Comparison of ENCODE assay signal across 8 mouse cellular contexts in the genomic region with DNA sequence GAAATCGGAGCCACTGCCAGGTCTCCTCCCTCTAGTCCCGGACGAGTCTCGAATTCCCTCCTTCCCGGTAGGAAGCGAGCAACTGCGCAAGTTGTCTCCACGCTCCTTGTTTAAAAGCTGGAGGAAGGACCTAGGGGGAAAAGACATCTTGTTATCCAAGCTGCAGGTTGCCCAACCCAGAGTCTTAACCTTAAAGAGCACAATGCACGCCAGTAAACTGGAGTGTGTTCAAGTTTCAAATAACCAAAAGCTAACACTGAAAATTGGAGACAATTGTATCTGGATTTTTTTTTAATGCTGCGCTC. TPM values are rescaled to one million over a fixed set of nuclear protein-coding genes. Genes with fewer than 3 reads are reported as not detected.
A peak's percentile ranks its signal among the peaks of the same experiment; 100 is the strongest.
DNase-seq lines count a peak whose midpoint lies in the region; ATAC-seq and TF ChIP-seq lines count a peak whose summit lies in the region.

No protein-coding gene starts in this region.

- intact Hi-C loops in heart, postnatal 10 days (cut with DNase I) = no loop called here

- peak overlapping the region; percentile 100 for H3K4me2 ChIP-seq in heart, embryonic 11.5 days

- no peak for TF ChIP-seq POLR2A in ES-Bruce4 (IDR thresholded peaks at IDR 0.05; ENCODE audit: insufficient read depth, low read length)

- H3K79me2 ChIP-seq in macrophage (ENCODE audit: inconsistent target) = peaks cover 41% of the 10 kb centered on the region; the same call in 1 of the 2 replicates

- H3K27me3 ChIP-seq in heart, embryonic 11.5 days (ENCODE audit: control insufficient read depth, insufficient read depth, low read length) = 0 out of 2 replicates have a peak, but pooled peaks cover 5% of the 10 kb centered on the region
- no peaks in the 10 kb centered on the region for H3K27me3 ChIP-seq in ES-Bruce4 (ENCODE audit: control insufficient read depth, insufficient read depth, low read length, poor library complexity, severe bottlenecking)

- H3K4me1 ChIP-seq in heart, embryonic 11.5 days (ENCODE audit: control insufficient read depth, insufficient read depth, low read length) = peaks cover 13% of the 10 kb centered on the region; the same call in 1 of the 2 replicates
- H3K4me1 ChIP-seq in ES-Bruce4 (ENCODE audit: control insufficient read depth, insufficient read depth, low read length) = no peaks in the 10 kb centered on the region

- DNase-seq in heart, postnatal 10 days = no peak
- DNase-seq in gonadal fat pad, adult 2 months (ENCODE audit: low read depth) = peak; percentile 85
- DNase-seq in adrenal gland, postnatal 10 days = no peak
- no peak for DNase-seq in urinary bladder, postnatal 10 days (ENCODE audit: low spot score)
- DNase-seq in right cerebral cortex, postnatal 14 days = no peak

- H3K4me3 ChIP-seq in heart, embryonic 11.5 days (ENCODE audit: low read depth, low read length) = peak overlapping the region; percentile 82
- peak overlapping the region; percentile 69 for H3K4me3 ChIP-seq in ES-Bruce4 (ENCODE audit: low read depth, low read length)
- peak overlapping the region; percentile 40 for H3K4me3 ChIP-seq in macrophage (ENCODE audit: inconsistent target)

- no peaks in the 10 kb centered on the region for H3K9me3 ChIP-seq in heart, embryonic 11.5 days (replicated peaks; ENCODE audit: control insufficient read depth, low read length)
- H3K9me3 ChIP-seq in ES-Bruce4 (replicated peaks; ENCODE audit: control insufficient read depth, insufficient read depth, low read length, poor library complexity, severe bottlenecking) = no peaks in the 10 kb centered on the region; the same call in 1 of the 2 replicates

- no peak for TF ChIP-seq CTCF in ES-Bruce4 (IDR thresholded peaks at IDR 0.05; ENCODE audit: low read depth, low read length)

- ATAC-seq in heart, embryonic 11.5 days (replicated peaks; ENCODE audit: insufficient number of reproducible peaks, low FRiP score, low TSS enrichment) = no peak

- no peak for TF ChIP-seq EP300 in ES-Bruce4 (IDR thresholded peaks at IDR 0.05; ENCODE audit: insufficient read depth, low read depth, low read length)

- peak overlapping the region; percentile 84; the same call in 1 of the 2 replicates for H3K9ac ChIP-seq in heart, embryonic 11.5 days (ENCODE audit: low read depth, low read length)
- peak overlapping the region; percentile 15; the same call in 1 of the 2 replicates for H3K9ac ChIP-seq in ES-Bruce4 (ENCODE audit: low read depth, poor library complexity, severe bottlenecking)

- H3K36me3 ChIP-seq in heart, embryonic 11.5 days (ENCODE audit: control insufficient read depth, insufficient read depth, low read length) = no peaks in the 10 kb centered on the region
- H3K36me3 ChIP-seq in ES-Bruce4 (ENCODE audit: control insufficient read depth, insufficient read depth, low read length, poor library complexity, severe bottlenecking) = no peaks in the 10 kb centered on the region
- no peaks in the 10 kb centered on the region for H3K36me3 ChIP-seq in macrophage (ENCODE audit: inconsistent target)

- peak overlapping the region; percentile 38 for H3K27ac ChIP-seq in heart, embryonic 11.5 days (ENCODE audit: low read depth, low read length)
- H3K27ac ChIP-seq in ES-Bruce4 (ENCODE audit: insufficient read depth, low read length) = no peak overlapping the region
- peak overlapping the region; percentile 54 for H3K27ac ChIP-seq in macrophage

- WGBS in heart, embryonic 11.5 days (ENCODE audit: insufficient replicate concordance) = 4% methylated on average over 10 of the region's 10 CpGs
- WGBS in macrophage (ENCODE audit: missing documents) = 11% methylated on average over 10 of the region's 10 CpGs

RNA-seq across cellular contexts. Expression of a gene that starts 0.3 kb away (rescaled TPM):
- polyA plus RNA-seq in heart, embryonic 11.5 days (2014; fragmentation: Nextera tagmentation; extraction: Ambion mirVana) = 11.4 and 12.2 TPM in 2 replicates
- total RNA-seq in heart, postnatal 10 days (2021) = 1 to 10 TPM; 6.6 to 7.4 TPM
- polyA plus RNA-seq in ES-Bruce4 (2011; ENCODE audit: insufficient read depth, insufficient read length, low read depth, missing spikeins) (34.6 and 35.2 TPM in 2 replicates), macrophage (2018) (7.5 to 23.4 TPM (median 13.9 TPM) in 3 replicates)
- polyA plus RNA-seq in gonadal fat pad, adult 2 months (2012; rRNA removed) = 96.2 and 115 TPM in 2 replicates
- total RNA-seq in macrophage (2018; cell fraction: chromatin; rRNA removed) = 10 to 100 TPM in 25 of 26 experiments, 1 to 10 TPM in 1; 7.2 to 72.3 (median 50.0) TPM
- total RNA-seq in macrophage (2018; cell fraction: cytosol; rRNA removed) = 10 to 100 TPM in 24 of 26 experiments, 1 to 10 TPM in 2; 7.1 to 20.0 (median 15.6) TPM
- 10 to 100 TPM; 14.7 to 58.3 (median 33.5) TPM for total RNA-seq in macrophage (2018; cell fraction: nucleus; rRNA removed)
- total RNA-seq in adrenal gland, postnatal 10 days (2021) = 10 to 100 TPM in 1 of 2 experiments, 1 to 10 TPM in 1; 9.2 to 12.4 TPM

RNA-seq across cellular contexts. Expression of a gene that starts 55.9 kb away (rescaled TPM):
- polyA plus RNA-seq in heart, embryonic 11.5 days (2014; fragmentation: Nextera tagmentation; extraction: Ambion mirVana) = 20.0 and 20.4 TPM in 2 replicates
- total RNA-seq in heart, postnatal 10 days (2021) = 10 to 100 TPM; 17.7 to 18.3 TPM
- polyA plus RNA-seq in ES-Bruce4 (2011; ENCODE audit: insufficient read depth, insufficient read length, low read depth, missing spikeins) (60.0 and 73.3 TPM in 2 replicates), macrophage (2018) (13.6 to 16.5 TPM (median 14.8 TPM) in 3 replicates)
- polyA plus RNA-seq in gonadal fat pad, adult 2 months (2012; rRNA removed) = 14.1 and 18.8 TPM in 2 replicates
- total RNA-seq in macrophage (2018; cell fraction: chromatin; rRNA removed) = 10 to 100 TPM in 4 of 26 experiments, 1 to 10 TPM in 22; 2.2 to 11.0 (median 6.7) TPM
- total RNA-seq in macrophage (2018; cell fraction: cytosol; rRNA removed) = 10 to 100 TPM in 25 of 26 experiments, 1 to 10 TPM in 1; 9.7 to 17.1 (median 14.3) TPM
- 10 to 100 TPM in 8 of 26 experiments, 1 to 10 TPM in 18; 4.6 to 14.9 (median 7.5) TPM for total RNA-seq in macrophage (2018; cell fraction: nucleus; rRNA removed)
- 10 to 100 TPM; 18.5 to 18.8 TPM for total RNA-seq in adrenal gland, postnatal 10 days (2021)
